Mouse (Mus musculus) kidney, adult 2 months (tissue): ENCODE results near the gene Cacybp.

ENCODE experiments used
- CTCF ChIP-seq: fragments of 200-500 bp; conservative IDR thresholded peaks from 2 replicates; pipeline ENCODE4 v1.5.1; 2011; ENCODE audit warnings: low read depth, mild to moderate bottlenecking, control low read depth, low read length, moderate library complexity, mixed read lengths; ENCODE audit not compliant: insufficient read depth, insufficient read length
- POLR2A ChIP-seq: fragments of 200-500 bp; IDR thresholded peaks from one replicate; pipeline ENCODE4 v1.6.1; 2011; ENCODE audit warnings: low read depth, low read length, control low read depth

GRCm38 (mm10) chr1:160244689-160245088, 32.0 kb upstream of the Cacybp start:
- TF ChIP-seq CTCF: no peak
- no peak for TF ChIP-seq POLR2A
